Mouse (Mus musculus) cerebellum, adult 2 months (tissue): Measurements from ENCODE around the gene Cdc42ep2.

Source experiments
- CTCF ChIP-seq: fragments of 200-500 bp; IDR thresholded peaks from 2 replicates; pipeline ENCODE4 v1.5.1; 2011; ENCODE audit warnings: low read depth, mild to moderate bottlenecking, control low read depth, low read length, moderate library complexity, borderline replicate concordance; ENCODE audit not compliant: insufficient read depth
- POLR2A ChIP-seq: fragments of 200-500 bp; IDR thresholded peaks from 2 replicates; pipeline ENCODE4 v1.6.1; 2011; ENCODE audit warnings: low read length, control low read depth, borderline replicate concordance; ENCODE audit not compliant: insufficient read depth

GRCm38 (mm10) chr19:5957371-5957770 lies 32.8 kb upstream of the Cdc42ep2 start:
- TF ChIP-seq POLR2A = no peak
- TF ChIP-seq CTCF = no peak
